Mouse (Mus musculus): ENCODE data around the gene Map3k7cl. TPM values are rescaled to one million over a fixed set of nuclear protein-coding genes. Genes with fewer than 3 reads are reported as not detected.

The Map3k7cl gene
- polyA plus RNA-seq, 1 experiment from 2014 or later, result not detected

Other genes starting within 250 kb of the Map3k7cl start
- gene N6amt1, start 199.1 kb upstream of the Map3k7cl start, polyA plus RNA-seq (2015; fragmentation: Nextera tagmentation; extraction: Ambion mirVana), result 20.4 and 21.5 TPM in 2 replicates
- gene Ltn1, start 120.7 kb upstream of the Map3k7cl start, polyA plus RNA-seq (2015; fragmentation: Nextera tagmentation; extraction: Ambion mirVana), result 28.2 and 29.1 TPM in 2 replicates
- gene Rwdd2b, start 112.8 kb upstream of the Map3k7cl start, polyA plus RNA-seq (2015; fragmentation: Nextera tagmentation; extraction: Ambion mirVana), result 13.4 and 13.8 TPM in 2 replicates
- 46.9 and 49.0 TPM in 2 replicates for gene Usp16, start 98.6 kb upstream of the Map3k7cl start, polyA plus RNA-seq (2015; fragmentation: Nextera tagmentation; extraction: Ambion mirVana)
- 496 and 514 TPM in 2 replicates for gene Cct8, start 57.5 kb upstream of the Map3k7cl start, polyA plus RNA-seq (2015; fragmentation: Nextera tagmentation; extraction: Ambion mirVana)
- 21.1 and 25.4 TPM in 2 replicates for gene Bach1, start 145.6 kb downstream of the Map3k7cl start, polyA plus RNA-seq (2015; fragmentation: Nextera tagmentation; extraction: Ambion mirVana)

Measured in midbrain, embryonic 13.5 days (tissue).